Mouse (Mus musculus) heart, postnatal 0 days (tissue): Measurements from ENCODE around the gene Sos2. TPM values are rescaled to one million over a fixed set of nuclear protein-coding genes. Genes with fewer than 3 reads are reported as not detected.

ENCODE experiments used
- ATAC-seq: fragments of 200-750 bp; cut with Nextera tagmentation; 2 replicates; pipeline ENCODE4 v1.8.0; 2017; ENCODE audit warnings: low read depth, moderate number of reproducible peaks, moderate library complexity; ENCODE audit not compliant: insufficient read depth
- DNase-seq: peaks from one replicate; pipeline ENCODE4 v3.0.0-alpha.2; 2016; ENCODE audit warnings: low spot score
- H3K27ac ChIP-seq: fragments of 300-500 bp; sonication (generic); 2 replicates; pipeline ENCODE4 v1.5.1; 2014; ENCODE audit warnings: low read depth, mild to moderate bottlenecking
- H3K27me3 ChIP-seq: fragments of 300-500 bp; sonication (generic); 2 replicates; pipeline ENCODE4 v1.6.1; 2014; ENCODE audit warnings: low read length, mixed read lengths; ENCODE audit not compliant: control insufficient read depth, insufficient read depth
- H3K36me3 ChIP-seq: fragments of 300-500 bp; sonication (generic); replicated peaks from 2 replicates; pipeline ENCODE4 v1.6.1; 2014; ENCODE audit warnings: low read length, mixed read lengths; ENCODE audit not compliant: control insufficient read depth, insufficient read depth
- H3K4me1 ChIP-seq: fragments of 300-500 bp; sonication (generic); 2 replicates; pipeline ENCODE4 v1.6.1; 2014; ENCODE audit warnings: antibody characterized with exemption; ENCODE audit not compliant: control insufficient read depth, insufficient read depth
- H3K4me2 ChIP-seq: fragments of 300-500 bp; sonication (generic); 2 replicates; pipeline ENCODE4 v1.6.1; 2014; ENCODE audit warnings: low read depth, mild to moderate bottlenecking, low read length, moderate library complexity
- H3K4me3 ChIP-seq: fragments of 300-500 bp; sonication (generic); 2 replicates; pipeline ENCODE4 v1.5.1; 2014; ENCODE audit warnings: low read depth, low read length
- H3K9ac ChIP-seq: fragments of 300-500 bp; sonication (generic); replicated peaks from 2 replicates; pipeline ENCODE4 v1.6.1; 2014; ENCODE audit warnings: low read depth, low read length, mixed read lengths
- H3K9me3 ChIP-seq: fragments of 300-500 bp; sonication (generic); replicated peaks from 2 replicates; pipeline ENCODE4 v1.6.1; 2016; ENCODE audit warnings: low read length; ENCODE audit not compliant: control insufficient read depth
- CTCF ChIP-seq: IDR thresholded peaks from 2 replicates; pipeline ENCODE4 v1.5.1; 2016; ENCODE audit warnings: antibody characterized with exemption, control low read depth, low read depth
- EP300 ChIP-seq: IDR thresholded peaks from 2 replicates; pipeline ENCODE4 v1.6.1; 2016; ENCODE audit warnings: antibody characterized with exemption, low read depth
- WGBS: fragments of 180-500 bp; shearing (Covaris S2); extraction: QIAGEN DNeasy Blood & Tissue Kit; methylation state at CpG from one replicate; pipeline ENCODE4 v1.1.7; 2014; 5-methylcytosine and 5-hydroxymethylcytosine counted together
- polyA plus RNA-seq: library from polyadenylated mRNA; unstranded; fragments of >200 nt; fragmentation: Nextera tagmentation; extraction: Ambion mirVana; gene quantifications from 2 replicates; pipeline ENCODE4 v1.2.1, GENCODE M21; 2015
- total RNA-seq: library from RNA; depleted of rRNA; stranded (reverse); fragments of >200 nt; gene quantifications from 2 replicates; pipeline ENCODE4 v1.2.3, GENCODE M21; 2014; ENCODE audit warnings: low replicate concordance

Sos2 gene
- total and polyA plus RNA-seq, 2 experiments from 2014 or later: 5.2 to 10.8 TPM

DNA sequence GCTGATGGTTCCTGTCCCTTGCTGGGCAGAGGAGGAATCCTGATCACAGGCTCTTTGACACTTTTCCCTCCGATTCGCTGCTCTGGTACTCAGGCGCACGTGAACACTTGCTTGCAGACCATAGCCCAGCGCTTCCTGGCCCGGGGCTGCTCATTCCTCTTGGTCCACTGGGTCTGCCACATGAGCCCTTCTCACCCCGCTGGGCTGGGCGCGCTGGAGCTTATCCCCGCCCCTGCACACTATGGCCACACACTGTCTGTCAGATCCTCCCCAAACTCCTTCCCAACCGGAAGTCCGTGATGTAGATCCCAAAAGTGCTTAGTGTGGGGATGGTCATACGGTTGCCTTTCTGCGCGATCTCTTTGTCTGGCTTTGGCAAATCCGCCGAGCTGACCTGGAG lies 11.8 kb upstream of the Sos2 start:
- Histone ChIP-seq H3K9me3 (no peaks in the 10 kb centered on the region), H3K27me3 (no peaks in the 10 kb centered on the region), H3K9ac (no peak overlapping the region), H3K36me3 (0 out of 2 replicates have a peak, but pooled peaks cover 2% of the 10 kb centered on the region), H3K4me2 (no peak overlapping the region), H3K4me1 (peaks cover under 1% of the 10 kb centered on the region; the same call in 1 of the 2 replicates), H3K4me3 (no peak overlapping the region), H3K27ac (no peak overlapping the region)
- WGBS: 85% methylated on average over 17 of the region's 17 CpGs
- ATAC-seq: no peak
- TF ChIP-seq EP300: no peak
- TF ChIP-seq CTCF: no peak
- no peak for DNase-seq

DNA sequence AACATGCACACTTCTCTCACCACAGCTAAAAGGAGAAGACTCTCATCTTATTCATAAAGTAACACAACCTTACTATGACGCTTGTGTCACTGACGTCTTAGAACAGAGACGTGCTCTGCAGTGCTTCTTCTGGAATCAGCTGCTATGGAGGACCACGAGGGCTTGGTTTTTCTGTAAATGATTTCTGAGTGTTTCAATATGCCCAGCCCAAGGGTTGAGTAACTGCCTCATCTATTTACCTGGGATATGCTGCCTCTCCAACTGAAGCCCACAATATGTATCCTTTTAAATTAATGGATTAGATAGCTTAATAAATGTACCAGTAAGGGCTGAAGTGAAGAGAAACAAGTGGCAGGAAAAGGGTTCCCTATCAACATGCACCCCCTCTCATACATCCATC lies 9.1 kb upstream of the Sos2 start:
- H3K4me2 ChIP-seq: no peak overlapping the region
- H3K27ac ChIP-seq: no peak overlapping the region
- WGBS: 89% methylated on average over 4 of the region's 4 CpGs
- H3K27me3 ChIP-seq: no peaks in the 10 kb centered on the region
- H3K9ac ChIP-seq: no peak overlapping the region
- ATAC-seq (no peak), DNase-seq (no peak)
- H3K4me3 ChIP-seq: no peak overlapping the region
- peaks cover 5% of the 10 kb centered on the region; the same call in 1 of the 2 replicates for H3K4me1 ChIP-seq
- no peak for TF ChIP-seq CTCF
- no peak for TF ChIP-seq EP300
- no peaks in the 10 kb centered on the region for H3K36me3 ChIP-seq
- H3K9me3 ChIP-seq: no peaks in the 10 kb centered on the region

DNA sequence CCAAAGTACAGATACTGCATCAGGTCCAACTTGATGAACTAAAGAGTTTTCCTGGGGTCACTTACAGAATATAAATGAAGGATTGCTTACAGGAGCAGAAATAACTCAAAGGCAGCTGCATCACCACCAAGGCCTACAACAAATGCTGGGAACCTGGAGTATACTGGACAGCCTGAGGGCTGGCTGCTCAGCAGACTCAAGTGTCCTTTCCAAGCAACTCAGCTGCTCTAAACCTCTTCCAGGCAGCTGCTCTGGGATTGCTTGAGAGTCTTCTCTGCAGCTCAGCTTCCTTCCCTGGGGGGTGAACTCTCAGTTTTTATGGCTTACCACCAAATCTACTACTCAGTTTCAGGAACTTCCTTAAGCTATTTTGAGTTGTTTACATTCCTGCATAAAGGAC lies 7.4 kb upstream of the Sos2 start:
- Histone ChIP-seq H3K9ac (no peak overlapping the region), H3K36me3 (no peaks in the 10 kb centered on the region), H3K27me3 (no peaks in the 10 kb centered on the region), H3K4me3 (no peak overlapping the region), H3K4me1 (peaks cover 5% of the 10 kb centered on the region; the same call in 1 of the 2 replicates), H3K4me2 (no peak overlapping the region), H3K27ac (no peak overlapping the region), H3K9me3 (no peaks in the 10 kb centered on the region)
- no peak for DNase-seq
- no peak for ATAC-seq
- TF ChIP-seq EP300 (no peak), CTCF (no peak)

DNA sequence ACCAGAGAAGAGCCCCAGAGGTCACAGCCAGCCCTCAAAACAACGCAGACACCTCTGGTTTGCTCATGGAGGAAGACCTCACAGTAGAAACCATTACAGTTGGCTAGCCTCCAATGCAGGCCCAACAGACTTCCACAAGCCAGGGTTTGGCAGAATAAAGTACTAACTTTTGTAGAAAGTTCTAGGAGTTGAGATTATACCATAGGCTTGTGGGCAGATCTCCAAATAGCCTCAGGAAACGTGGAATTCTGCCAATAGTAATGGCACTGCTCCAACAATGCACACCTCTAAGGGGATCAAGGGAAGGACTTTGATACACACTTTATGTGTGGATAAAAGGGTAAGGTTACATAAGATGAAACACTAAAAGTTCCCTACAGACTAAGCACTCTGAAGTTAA lies 6.7 kb upstream of the Sos2 start:
- 3% methylated on average over 2 of the region's 2 CpGs for WGBS
- DNase-seq: peak; percentile 22
- H3K27ac ChIP-seq: 0 out of 2 replicates have a peak overlapping the region, but pooled peaks have one; percentile 41
- peak; percentile 43; the same call in 1 of the 2 replicates for ATAC-seq
- no peaks in the 10 kb centered on the region for H3K27me3 ChIP-seq
- H3K36me3 ChIP-seq: no peaks in the 10 kb centered on the region
- H3K4me2 ChIP-seq: no peak overlapping the region
- no peak for TF ChIP-seq EP300
- no peak for TF ChIP-seq CTCF
- no peak overlapping the region for H3K9ac ChIP-seq
- no peaks in the 10 kb centered on the region for H3K9me3 ChIP-seq
- H3K4me1 ChIP-seq: peaks cover 5% of the 10 kb centered on the region; the same call in 1 of the 2 replicates
- H3K4me3 ChIP-seq: no peak overlapping the region

DNA sequence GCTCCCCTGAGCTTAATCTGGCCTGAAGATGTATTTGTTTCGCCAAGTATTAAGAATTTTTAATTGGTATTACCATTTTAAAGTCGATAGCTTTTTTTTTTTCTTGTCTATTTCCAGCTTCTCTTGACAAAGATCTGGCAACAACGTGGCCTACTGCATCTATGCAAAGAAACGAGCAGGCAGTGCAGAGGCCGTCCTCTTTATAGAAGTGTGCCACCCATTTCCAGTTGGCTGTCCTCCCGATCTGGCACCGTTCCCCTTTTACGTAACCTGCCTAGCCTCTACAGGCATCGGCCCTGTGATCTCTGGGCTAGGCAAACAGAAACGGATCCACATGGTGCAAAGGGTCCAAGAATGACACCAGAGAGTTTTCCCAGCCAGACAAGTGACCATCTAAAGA lies 1.9 kb upstream of the Sos2 start:
- no peak for TF ChIP-seq EP300
- no peak for TF ChIP-seq CTCF
- 14% methylated on average over 10 of the region's 10 CpGs for WGBS
- H3K4me2 ChIP-seq: peak overlapping the region; percentile 90
- H3K36me3 ChIP-seq: no peaks in the 10 kb centered on the region
- DNase-seq: peak; percentile 88
- H3K27ac ChIP-seq: peak overlapping the region; percentile 98
- no peak overlapping the region for H3K9ac ChIP-seq
- no peaks in the 10 kb centered on the region for H3K27me3 ChIP-seq
- ATAC-seq: peak; percentile 54
- 0 out of 2 replicates have a peak overlapping the region, but pooled peaks have one; percentile 95 for H3K4me3 ChIP-seq
- H3K9me3 ChIP-seq: no peaks in the 10 kb centered on the region
- H3K4me1 ChIP-seq: peaks cover 21% of the 10 kb centered on the region

DNA sequence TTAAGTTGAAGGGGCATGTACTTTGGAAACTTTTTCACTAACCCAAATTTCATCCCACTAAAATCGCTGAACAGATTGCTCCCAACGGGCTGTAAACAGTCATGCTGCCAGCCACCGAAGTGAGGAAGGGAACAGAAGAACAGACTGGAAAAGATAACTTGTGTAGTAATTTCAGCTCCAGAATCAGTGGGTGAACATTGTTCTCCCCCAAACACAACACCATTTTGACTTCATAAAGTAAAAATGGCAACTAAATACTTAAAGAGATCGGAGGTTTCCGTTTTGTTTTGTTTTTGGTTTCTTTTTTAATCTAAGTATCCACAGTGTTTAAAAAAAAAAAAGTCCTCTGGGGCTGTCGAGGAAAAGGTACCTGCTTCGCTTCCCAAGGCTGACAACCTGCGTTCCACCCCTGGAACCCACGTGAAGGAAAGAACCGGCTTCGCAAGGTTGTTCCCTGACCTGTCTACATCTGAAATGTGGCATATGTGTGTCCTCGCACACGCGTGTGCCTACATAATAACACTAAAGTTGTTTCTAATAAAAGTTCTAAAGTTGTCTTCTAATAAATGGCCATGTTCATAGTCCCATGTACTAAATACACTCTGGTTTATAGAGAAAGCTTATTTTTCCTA lies 1.3 kb upstream of the Sos2 start:
- H3K27ac ChIP-seq: peak overlapping the region; percentile 98
- no peaks in the 10 kb centered on the region for H3K36me3 ChIP-seq
- H3K4me2 ChIP-seq: peak overlapping the region; percentile 90
- H3K9ac ChIP-seq: peak overlapping the region; percentile 98
- TF ChIP-seq EP300 (no peak), CTCF (no peak)
- no peaks in the 10 kb centered on the region for H3K9me3 ChIP-seq
- peak overlapping the region; percentile 95 for H3K4me3 ChIP-seq
- 42% methylated on average over 14 of the region's 14 CpGs for WGBS
- DNase-seq: no peak
- H3K27me3 ChIP-seq: no peaks in the 10 kb centered on the region
- H3K4me1 ChIP-seq: peaks cover 17% of the 10 kb centered on the region
- ATAC-seq: no peak
